Mouse (Mus musculus) liver, embryonic 12.5 days (tissue): ENCODE data around the gene Bphl. TPM values are rescaled to one million over a fixed set of nuclear protein-coding genes. Genes with fewer than 3 reads are reported as not detected.

Source experiments
- ATAC-seq: fragments of 200-750 bp; cut with Nextera tagmentation; 2 replicates; pipeline ENCODE4 v1.8.0; 2017; ENCODE audit warnings: moderate number of reproducible peaks, mild to moderate bottlenecking, moderate library complexity
- H3K27ac ChIP-seq: fragments of 300-500 bp; sonication (generic); 2 replicates; pipeline ENCODE4 v1.5.1; 2016; ENCODE audit warnings: mild to moderate bottlenecking
- H3K27me3 ChIP-seq: fragments of 300-500 bp; sonication (generic); replicated peaks from 2 replicates; pipeline ENCODE4 v1.6.1; 2016; ENCODE audit warnings: mild to moderate bottlenecking, moderate library complexity
- H3K36me3 ChIP-seq: fragments of 300-500 bp; sonication (generic); 2 replicates; pipeline ENCODE4 v1.6.1; 2016; ENCODE audit warnings: mild to moderate bottlenecking, moderate library complexity
- H3K4me1 ChIP-seq: fragments of 300-500 bp; sonication (generic); 2 replicates; pipeline ENCODE4 v1.6.1; 2016
- H3K4me2 ChIP-seq: fragments of 300-500 bp; sonication (generic); 2 replicates; pipeline ENCODE4 v1.6.1; 2016; ENCODE audit warnings: mild to moderate bottlenecking, moderate library complexity
- H3K4me3 ChIP-seq: fragments of 300-500 bp; sonication (generic); 2 replicates; pipeline ENCODE4 v1.5.1; 2016; ENCODE audit warnings: mild to moderate bottlenecking, moderate library complexity
- H3K9ac ChIP-seq: fragments of 300-500 bp; sonication (generic); 2 replicates; pipeline ENCODE4 v1.6.1; 2016; ENCODE audit warnings: mild to moderate bottlenecking, moderate library complexity
- H3K9me3 ChIP-seq: fragments of 300-500 bp; sonication (generic); replicated peaks from 2 replicates; pipeline ENCODE4 v1.6.1; 2016; ENCODE audit warnings: mild to moderate bottlenecking, moderate library complexity
- WGBS: fragments of 180-500 bp; shearing (Covaris S2); methylation state at CpG from one replicate; pipeline ENCODE4 v1.1.7; 2016; ENCODE audit not compliant: insufficient replicate concordance; 5-methylcytosine and 5-hydroxymethylcytosine counted together
- polyA plus RNA-seq: library from polyadenylated mRNA; unstranded; fragments of >200 nt; fragmentation: Nextera tagmentation; extraction: Ambion mirVana; gene quantifications from 2 replicates; pipeline ENCODE4 v1.2.1, GENCODE M21; 2016

The Bphl gene
- polyA plus RNA-seq, 1 experiment from 2014 or later = 29.2 TPM

DNA sequence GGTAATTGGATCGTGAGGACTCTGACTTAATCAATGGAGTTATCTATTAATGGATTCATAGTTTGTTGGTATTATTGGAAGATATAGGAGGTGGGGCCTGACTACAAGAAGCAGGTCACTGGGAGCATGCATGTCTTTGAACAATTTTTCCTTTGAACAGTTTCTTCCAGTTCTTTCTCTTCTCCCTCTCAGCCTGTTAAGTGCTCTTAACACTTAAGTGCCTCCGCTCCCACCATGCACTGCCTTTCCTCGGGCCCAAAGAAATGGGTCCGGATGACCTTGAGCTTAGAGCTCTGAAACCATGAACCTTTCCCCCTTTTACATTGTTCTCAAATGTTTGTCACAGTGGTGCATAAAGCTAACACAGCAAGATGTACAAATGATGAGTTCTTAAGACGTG, 671 bp upstream of the Bphl start:
- 0 out of 2 replicates have a peak overlapping the region, but pooled peaks have one; percentile 55 for H3K27ac ChIP-seq
- H3K4me2 ChIP-seq = 0 out of 2 replicates have a peak overlapping the region, but pooled peaks have one; percentile 82

DNA sequence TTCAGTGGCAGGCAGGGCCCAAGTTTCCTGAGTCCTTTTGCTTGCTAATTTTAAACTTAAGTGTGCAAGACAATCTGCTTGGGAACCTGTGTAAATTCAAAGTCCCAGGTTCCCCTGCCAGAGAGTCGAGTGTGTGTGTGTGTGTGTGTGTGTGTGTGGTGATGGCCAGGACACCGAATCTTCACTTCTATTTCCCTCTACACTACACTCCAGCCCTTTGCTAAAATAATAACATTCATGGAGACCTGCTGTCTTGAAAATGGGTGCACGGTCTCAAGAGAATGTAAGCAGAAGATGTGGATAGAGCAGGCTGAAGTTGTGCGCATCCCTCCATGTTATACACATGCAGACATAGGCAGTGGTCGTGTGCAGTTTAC, 647 bp downstream of the Bphl start:
- Histone ChIP-seq H3K27me3 (no peaks in the 10 kb centered on the region), H3K4me1 (peaks cover 20% of the 10 kb centered on the region), H3K36me3 (peaks cover 16% of the 10 kb centered on the region), H3K4me3 (peak overlapping the region; percentile 80), H3K4me2 (peak overlapping the region; percentile 82), H3K9me3 (no peaks in the 10 kb centered on the region), H3K27ac (peak overlapping the region; percentile 55), H3K9ac (peak overlapping the region; percentile 88)
- 50% methylated on average over 5 of the region's 5 CpGs for WGBS
- ATAC-seq = no peak

More for the DNA sequence above, 671 bp upstream of the Bphl start:
- no peak for ATAC-seq
- Histone ChIP-seq H3K4me3 (no peak overlapping the region), H3K4me1 (peaks cover 32% of the 10 kb centered on the region), H3K9me3 (no peaks in the 10 kb centered on the region), H3K27me3 (no peaks in the 10 kb centered on the region), H3K9ac (no peak overlapping the region), H3K36me3 (peaks cover 28% of the 10 kb centered on the region)
- 83% methylated on average over 5 of the region's 5 CpGs for WGBS

DNA sequence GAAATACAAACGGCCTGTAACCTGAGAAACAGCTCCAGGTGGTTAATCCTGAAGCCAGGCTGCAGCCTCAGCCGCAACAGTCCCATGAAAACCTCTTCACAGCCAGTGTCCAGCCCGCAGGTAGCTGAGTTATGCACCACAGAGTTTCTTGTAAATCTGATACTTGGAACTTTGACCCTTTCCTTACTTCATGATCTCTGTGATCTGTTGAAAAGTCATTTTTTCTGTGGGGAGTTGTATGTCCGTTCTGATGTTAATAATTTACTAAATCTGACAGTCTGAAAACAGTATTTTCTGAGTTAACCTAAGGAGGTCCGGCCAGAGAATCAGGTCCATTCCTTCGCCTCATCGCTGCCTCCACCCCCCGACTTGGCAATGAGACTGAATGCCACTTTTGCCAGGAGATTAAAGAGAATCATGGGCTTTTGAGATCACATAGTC, 1.5 kb downstream of the Bphl start:
- H3K9me3 ChIP-seq = no peaks in the 10 kb centered on the region
- no peak overlapping the region for H3K9ac ChIP-seq
- H3K27ac ChIP-seq = no peak overlapping the region
- H3K4me1 ChIP-seq = peaks cover 24% of the 10 kb centered on the region
- peak overlapping the region; percentile 82 for H3K4me2 ChIP-seq
- no peak for ATAC-seq
- H3K27me3 ChIP-seq = no peaks in the 10 kb centered on the region
- peak overlapping the region; percentile 80; the same call in 1 of the 2 replicates for H3K4me3 ChIP-seq
- WGBS = 62% methylated on average over 8 of the region's 8 CpGs
- H3K36me3 ChIP-seq = peaks cover 7% of the 10 kb centered on the region

DNA sequence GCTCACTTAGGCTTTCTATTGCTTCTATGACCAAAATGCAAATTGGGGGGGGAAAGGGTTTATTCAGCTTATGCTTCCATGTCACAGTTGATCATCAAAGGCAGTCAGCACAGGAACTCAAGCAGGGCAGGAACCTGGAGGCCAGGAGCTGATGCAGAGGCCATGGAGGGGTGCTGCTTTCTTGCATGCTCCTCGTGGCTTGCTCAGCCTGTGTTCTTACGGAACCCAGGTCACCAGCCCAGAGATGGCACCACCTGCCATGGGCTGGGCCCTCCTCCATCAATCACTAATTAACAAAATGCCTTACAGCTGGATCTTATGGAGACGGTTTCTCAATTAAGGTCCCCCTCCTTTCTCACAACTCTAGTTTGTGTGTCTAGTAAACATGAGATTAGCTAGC, 2.7 kb downstream of the Bphl start:
- 81% methylated on average over 3 of the region's 3 CpGs for WGBS
- H3K9me3 ChIP-seq = no peaks in the 10 kb centered on the region
- H3K36me3 ChIP-seq = no peaks in the 10 kb centered on the region
- H3K9ac ChIP-seq = no peak overlapping the region
- H3K27ac ChIP-seq = no peak overlapping the region
- H3K27me3 ChIP-seq = no peaks in the 10 kb centered on the region
- H3K4me3 ChIP-seq = no peak overlapping the region
- peaks cover 28% of the 10 kb centered on the region for H3K4me1 ChIP-seq
- ATAC-seq = no peak
- no peak overlapping the region for H3K4me2 ChIP-seq

DNA sequence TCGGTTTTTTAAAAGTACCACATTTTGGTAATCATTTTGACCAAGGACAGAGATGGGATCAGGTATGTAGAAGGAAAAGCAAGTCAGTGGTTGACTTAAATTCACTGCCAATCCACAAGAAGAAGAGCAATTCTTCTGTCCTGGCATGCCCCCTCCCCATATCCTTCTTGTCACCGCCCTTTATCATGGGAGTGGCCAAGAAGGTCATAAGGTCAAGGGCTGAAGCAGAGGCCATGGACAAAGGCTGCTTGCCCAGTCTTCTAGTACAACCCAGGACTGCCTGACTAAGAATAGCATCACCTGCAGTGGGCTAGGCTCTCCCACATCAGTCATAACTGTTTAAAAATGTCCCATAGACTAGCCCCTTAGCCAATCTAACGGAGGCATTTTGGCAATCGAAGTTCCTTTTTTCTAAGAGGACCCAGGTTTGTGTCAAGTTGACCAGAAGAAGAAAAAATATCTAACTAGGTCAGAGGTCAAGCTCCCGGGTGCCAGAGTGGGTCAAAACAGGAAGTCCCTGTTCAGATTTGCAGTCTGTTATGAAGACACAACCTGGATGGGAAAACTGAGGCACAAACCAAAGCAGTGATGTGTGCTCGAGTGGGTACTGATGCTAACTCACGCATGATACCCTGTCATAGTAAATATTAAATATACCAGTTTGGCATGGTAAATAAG, 6.5 kb downstream of the Bphl start:
- Histone ChIP-seq H3K9ac (no peak overlapping the region), H3K27ac (no peak overlapping the region), H3K9me3 (no peaks in the 10 kb centered on the region), H3K4me2 (no peak overlapping the region), H3K4me1 (peaks cover 11% of the 10 kb centered on the region), H3K4me3 (no peak overlapping the region), H3K36me3 (peaks cover 7% of the 10 kb centered on the region), H3K27me3 (no peaks in the 10 kb centered on the region)
- ATAC-seq = no peak
- WGBS = 51% methylated on average over 7 of the region's 7 CpGs

DNA sequence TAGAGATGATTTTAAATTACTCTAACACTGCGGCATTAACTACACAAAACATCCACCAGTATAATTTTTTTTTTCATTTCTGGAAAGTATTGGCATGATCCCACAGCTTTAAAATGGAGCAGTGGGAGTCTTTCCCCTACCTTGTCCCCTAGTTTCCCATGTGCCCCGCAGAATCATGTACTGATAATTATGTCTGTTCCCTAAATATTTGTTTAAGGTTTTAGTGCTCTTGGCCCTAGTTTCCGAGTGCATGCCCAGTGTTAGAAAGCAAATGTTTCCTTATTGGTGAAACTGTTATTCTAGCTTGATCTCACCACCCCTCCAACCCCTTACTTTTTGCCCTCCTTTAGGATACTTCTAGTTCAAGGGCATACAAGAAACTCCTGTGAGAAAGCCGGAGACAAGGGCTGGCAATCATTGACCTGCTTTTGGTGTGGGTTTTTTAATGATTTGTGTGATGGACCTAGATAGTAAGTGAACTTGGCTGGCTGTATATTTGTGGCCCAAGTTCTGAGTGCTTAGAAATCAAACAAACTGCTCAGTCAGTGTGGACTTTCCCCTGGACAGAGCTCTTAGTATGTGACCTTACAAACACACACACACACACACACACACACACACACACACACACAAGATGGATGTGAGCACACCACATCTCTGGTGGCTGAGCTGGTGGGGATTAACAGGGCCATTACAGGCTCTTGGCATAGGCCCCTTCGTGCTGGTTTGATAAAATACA, 8.3 kb downstream of the Bphl start:
- no peaks in the 10 kb centered on the region for H3K27me3 ChIP-seq
- no peak overlapping the region for H3K9ac ChIP-seq
- peaks cover 8% of the 10 kb centered on the region; the same call in 1 of the 2 replicates for H3K4me1 ChIP-seq
- no peak overlapping the region for H3K4me3 ChIP-seq
- H3K4me2 ChIP-seq = no peak overlapping the region
- H3K9me3 ChIP-seq = no peaks in the 10 kb centered on the region
- H3K27ac ChIP-seq = peak overlapping the region; percentile 13; the same call in 1 of the 2 replicates
- 54% methylated on average over 5 of the region's 5 CpGs for WGBS
- H3K36me3 ChIP-seq = peaks cover 12% of the 10 kb centered on the region
- peak; percentile 54 for ATAC-seq

DNA sequence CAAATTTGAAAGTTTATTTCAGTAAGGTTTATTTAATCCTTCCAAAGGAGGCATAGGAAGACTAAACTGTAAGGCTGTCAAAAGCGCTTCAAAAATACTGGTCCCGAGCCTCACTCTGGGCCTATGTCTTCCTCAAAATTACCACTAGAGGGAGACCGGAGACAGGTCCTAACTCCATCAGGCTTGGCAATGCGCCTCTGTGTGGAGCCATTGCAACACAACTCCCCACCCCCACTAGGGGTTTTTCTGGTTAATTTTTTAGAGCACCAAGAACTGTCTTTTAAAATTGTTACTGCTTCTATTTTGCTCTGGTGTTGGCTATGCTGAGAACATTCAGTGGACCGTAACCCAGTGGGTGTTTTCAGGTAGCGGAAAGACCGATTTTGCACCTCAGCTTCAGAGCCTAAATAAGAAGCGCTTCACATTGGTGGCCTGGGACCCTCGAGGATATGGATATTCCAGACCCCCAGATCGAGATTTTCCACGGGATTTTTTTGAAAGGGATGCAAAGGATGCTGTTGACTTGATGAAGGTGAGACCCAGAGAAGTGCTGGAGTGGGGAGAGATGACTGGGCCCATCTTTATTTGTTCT, 9.1 kb downstream of the Bphl start:
- Histone ChIP-seq H3K4me3 (no peak overlapping the region), H3K9ac (no peak overlapping the region), H3K4me1 (peaks cover 8% of the 10 kb centered on the region; the same call in 1 of the 2 replicates), H3K27me3 (no peaks in the 10 kb centered on the region), H3K27ac (no peak overlapping the region), H3K9me3 (no peaks in the 10 kb centered on the region), H3K4me2 (no peak overlapping the region), H3K36me3 (peaks cover 12% of the 10 kb centered on the region)
- peak; percentile 73 for ATAC-seq
- WGBS = 40% methylated on average over 11 of the region's 11 CpGs

DNA sequence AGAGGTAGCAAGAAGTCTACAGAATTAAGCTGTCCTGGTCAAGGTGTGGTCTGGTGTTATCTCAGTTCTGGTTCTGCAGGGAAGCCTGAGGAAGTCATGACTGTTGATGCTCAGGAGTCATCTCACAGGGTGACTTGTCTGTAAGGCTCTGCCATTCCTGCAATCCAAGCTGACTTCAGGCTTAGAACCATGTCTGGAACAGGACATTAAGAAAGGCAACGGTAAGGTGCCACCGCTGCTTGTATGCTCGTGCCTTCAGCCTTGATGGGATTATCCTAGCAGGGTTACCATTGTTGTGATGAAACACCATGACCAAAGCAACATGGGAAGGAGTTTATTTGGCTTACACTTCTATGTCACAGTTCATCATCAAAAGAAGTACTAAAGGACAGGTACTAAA, 10.1 kb downstream of the Bphl start:
- Histone ChIP-seq H3K4me2 (no peak overlapping the region), H3K9me3 (no peaks in the 10 kb centered on the region), H3K4me3 (no peak overlapping the region), H3K4me1 (peaks cover 8% of the 10 kb centered on the region; the same call in 1 of the 2 replicates), H3K27ac (no peak overlapping the region), H3K9ac (no peak overlapping the region), H3K36me3 (peaks cover 12% of the 10 kb centered on the region), H3K27me3 (no peaks in the 10 kb centered on the region)
- WGBS = 86% methylated on average over 3 of the region's 3 CpGs
- no peak for ATAC-seq

DNA sequence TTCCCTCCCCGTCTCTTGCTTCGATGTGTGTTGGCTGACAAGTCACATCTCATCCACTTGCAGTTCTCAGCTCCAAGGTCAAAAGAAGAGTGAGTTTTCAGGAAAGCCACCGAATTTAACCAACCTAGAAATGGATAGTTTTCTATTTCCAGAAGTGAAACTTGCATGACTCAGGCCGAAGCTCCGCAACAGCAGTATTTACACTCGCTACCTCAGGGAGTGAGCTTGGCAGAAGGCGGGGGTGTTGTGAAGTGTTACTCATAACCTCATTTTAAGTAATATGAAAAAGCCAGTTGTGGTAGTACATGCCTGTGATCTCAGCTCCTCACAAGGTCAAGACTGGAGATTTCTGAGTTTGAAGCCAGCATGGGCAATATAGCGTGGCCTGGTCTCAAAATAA, 13.1 kb downstream of the Bphl start:
- H3K9ac ChIP-seq = no peak overlapping the region
- no peaks in the 10 kb centered on the region for H3K27me3 ChIP-seq
- no peak overlapping the region for H3K27ac ChIP-seq
- no peak overlapping the region for H3K4me3 ChIP-seq
- WGBS = 79% methylated on average over 8 of the region's 8 CpGs
- peaks cover 13% of the 10 kb centered on the region for H3K36me3 ChIP-seq
- H3K4me1 ChIP-seq = no peaks in the 10 kb centered on the region
- H3K9me3 ChIP-seq = no peaks in the 10 kb centered on the region
- ATAC-seq = no peak
- no peak overlapping the region for H3K4me2 ChIP-seq

DNA sequence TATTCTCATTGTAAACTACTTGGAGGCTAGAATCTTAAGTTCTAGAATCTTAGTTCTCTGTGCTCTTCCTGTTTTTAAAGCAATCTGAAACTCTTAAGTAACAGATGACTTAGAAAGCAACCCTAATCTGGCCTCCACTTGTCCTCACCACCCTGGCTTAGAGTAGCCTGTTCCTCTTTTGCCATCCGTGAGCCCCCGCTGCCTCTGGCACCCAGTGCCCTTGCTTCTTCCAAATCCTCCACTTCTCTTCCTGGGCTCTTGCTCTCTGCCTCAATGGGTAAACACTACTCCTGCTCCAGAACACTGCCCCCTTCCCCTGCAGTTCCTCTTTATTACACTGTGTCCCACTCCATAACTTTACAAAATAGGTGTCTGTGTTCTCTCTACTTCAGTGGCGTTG, 14.3 kb downstream of the Bphl start:
- no peak for ATAC-seq
- Histone ChIP-seq H3K4me2 (no peak overlapping the region), H3K27ac (no peak overlapping the region), H3K4me3 (no peak overlapping the region), H3K4me1 (no peaks in the 10 kb centered on the region), H3K9ac (no peak overlapping the region; the same call in 1 of the 2 replicates), H3K36me3 (peaks cover 19% of the 10 kb centered on the region), H3K9me3 (no peaks in the 10 kb centered on the region), H3K27me3 (no peaks in the 10 kb centered on the region)
- 57% methylated on average over 3 of the region's 3 CpGs for WGBS

DNA sequence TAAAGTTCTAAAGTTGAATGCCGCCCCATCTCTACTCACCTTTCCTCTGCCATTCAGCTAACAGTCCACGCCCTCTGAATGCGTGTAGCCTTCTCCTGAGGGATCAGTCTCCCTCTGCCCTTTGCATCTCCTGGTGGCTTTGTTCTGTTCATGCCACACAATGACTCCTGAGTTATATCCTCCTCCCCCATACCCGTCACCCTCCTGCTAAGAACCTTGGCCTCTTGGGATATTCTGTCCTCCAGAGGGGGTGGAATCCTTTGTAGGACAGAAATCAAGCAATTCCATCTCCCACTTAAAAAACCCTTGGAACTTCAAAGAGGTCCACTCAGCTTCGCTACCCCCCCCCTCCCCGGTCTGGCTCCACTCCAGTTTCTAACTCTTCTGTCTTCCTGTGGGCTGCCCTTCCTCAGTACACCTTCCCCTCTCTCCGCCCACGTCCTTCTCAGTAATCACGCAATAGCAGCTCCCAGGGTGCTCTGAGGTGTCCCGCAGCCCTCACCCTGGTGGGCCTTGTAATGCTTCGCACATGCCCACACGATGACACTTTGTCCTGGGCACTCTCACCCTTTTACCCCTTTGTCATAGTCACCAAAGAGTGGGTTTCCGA, 16.4 kb downstream of the Bphl start:
- Histone ChIP-seq H3K27ac (peak overlapping the region; percentile 66), H3K4me1 (no peaks in the 10 kb centered on the region), H3K4me3 (no peak overlapping the region), H3K4me2 (no peak overlapping the region), H3K36me3 (peaks cover 15% of the 10 kb centered on the region; the same call in 1 of the 2 replicates), H3K9ac (no peak overlapping the region), H3K27me3 (no peaks in the 10 kb centered on the region), H3K9me3 (no peaks in the 10 kb centered on the region)
- ATAC-seq = no peak
- 71% methylated on average over 13 of the region's 13 CpGs for WGBS

DNA sequence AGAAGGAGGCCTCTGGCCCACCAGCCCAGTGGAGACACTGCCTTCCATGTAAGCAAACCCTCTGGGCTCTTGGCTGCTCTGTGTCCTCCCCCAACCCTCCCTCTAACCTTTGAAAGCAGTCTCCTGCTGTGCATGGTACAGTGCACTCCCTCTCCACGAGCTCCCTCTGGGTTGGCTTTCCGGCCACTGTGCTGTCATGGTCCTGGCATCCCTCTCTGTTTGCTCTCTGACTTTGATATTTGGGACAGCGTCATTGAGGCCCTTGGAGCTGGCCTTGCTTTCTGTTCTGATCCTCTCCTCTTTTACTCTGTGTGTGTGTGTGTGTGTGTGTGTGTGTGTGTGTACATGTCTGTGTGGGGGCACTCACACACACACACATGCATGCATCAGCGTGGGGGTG, 17.0 kb downstream of the Bphl start:
- Histone ChIP-seq H3K4me3 (no peak overlapping the region), H3K36me3 (peaks cover 15% of the 10 kb centered on the region; the same call in 1 of the 2 replicates), H3K9ac (no peak overlapping the region), H3K4me2 (no peak overlapping the region), H3K9me3 (no peaks in the 10 kb centered on the region), H3K27ac (peak overlapping the region; percentile 66), H3K4me1 (no peaks in the 10 kb centered on the region), H3K27me3 (no peaks in the 10 kb centered on the region)
- WGBS = 61% methylated on average over 4 of the region's 4 CpGs
- ATAC-seq = peak; percentile 62
